Mouse (Mus musculus): ENCODE measurements around the gene Specc1. TPM values are rescaled to one million over a fixed set of nuclear protein-coding genes. Genes with fewer than 3 reads are reported as not detected.

Gene Specc1
- total and polyA plus RNA-seq, 2 experiments from 2014 or later: 12.8 to 25.0 TPM

- TF ChIP-seq CTCF (IDR thresholded peaks at IDR 0.05): no peak
- no peak overlapping the region for H3K4me3 ChIP-seq (ENCODE audit: low read depth, low read length)
- H3K9me3 ChIP-seq (ENCODE audit: low read length): no peaks in the 10 kb centered on the region
- H3K36me3 ChIP-seq (ENCODE audit: insufficient read depth, low read length): peaks cover 5% of the 10 kb centered on the region
- no peak overlapping the region for H3K27ac ChIP-seq (ENCODE audit: low read depth, low read length)
- WGBS: 95% methylated on average over 3 of the region's 3 CpGs
- no peak for DNase-seq (ENCODE audit: low spot score)
- no peaks in the 10 kb centered on the region for H3K27me3 ChIP-seq (ENCODE audit: insufficient read depth, low read length)
- no peak overlapping the region for H3K9ac ChIP-seq (replicated peaks; ENCODE audit: low read length, poor library complexity, severe bottlenecking)
- H3K4me2 ChIP-seq (ENCODE audit: low read depth, low read length, poor library complexity, severe bottlenecking): no peak overlapping the region
- no peaks in the 10 kb centered on the region for H3K4me1 ChIP-seq (ENCODE audit: insufficient read depth, low read length)
- ATAC-seq (ENCODE audit: low FRiP score): no peak
Observed at GRCm38 (mm10) chr11:62148026-62148425, 191.5 kb downstream of the Specc1 start.

GRCm38 (mm10) chr11:62148449-62148848 lies 191.9 kb downstream of the Specc1 start:
- Histone ChIP-seq H3K27ac (ENCODE audit: low read depth, low read length) (no peak overlapping the region), H3K9ac (replicated peaks; ENCODE audit: low read length, poor library complexity, severe bottlenecking) (no peak overlapping the region), H3K9me3 (ENCODE audit: low read length) (no peaks in the 10 kb centered on the region), H3K4me2 (ENCODE audit: low read depth, low read length, poor library complexity, severe bottlenecking) (no peak overlapping the region), H3K36me3 (ENCODE audit: insufficient read depth, low read length) (peaks cover 5% of the 10 kb centered on the region), H3K4me3 (ENCODE audit: low read depth, low read length) (no peak overlapping the region), H3K4me1 (ENCODE audit: insufficient read depth, low read length) (no peaks in the 10 kb centered on the region), H3K27me3 (ENCODE audit: insufficient read depth, low read length) (no peaks in the 10 kb centered on the region)
- ATAC-seq (ENCODE audit: low FRiP score) (no peak), DNase-seq (ENCODE audit: low spot score) (no peak)
- WGBS: 95% methylated on average over 6 of the region's 6 CpGs
- TF ChIP-seq CTCF (IDR thresholded peaks at IDR 0.05): no peak

GRCm38 (mm10) chr11:62153057-62153456 lies 196.5 kb downstream of the Specc1 start:
- Histone ChIP-seq H3K4me2 (ENCODE audit: low read depth, low read length, poor library complexity, severe bottlenecking) (no peak overlapping the region), H3K27me3 (ENCODE audit: insufficient read depth, low read length) (no peaks in the 10 kb centered on the region), H3K27ac (ENCODE audit: low read depth, low read length) (no peak overlapping the region), H3K4me3 (ENCODE audit: low read depth, low read length) (no peak overlapping the region), H3K9me3 (ENCODE audit: low read length) (no peaks in the 10 kb centered on the region), H3K9ac (replicated peaks; ENCODE audit: low read length, poor library complexity, severe bottlenecking) (no peak overlapping the region), H3K4me1 (ENCODE audit: insufficient read depth, low read length) (no peaks in the 10 kb centered on the region), H3K36me3 (ENCODE audit: insufficient read depth, low read length) (peaks cover 7% of the 10 kb centered on the region; the same call in 1 of the 2 replicates)
- ATAC-seq (ENCODE audit: low FRiP score) (no peak), DNase-seq (ENCODE audit: low spot score) (no peak)
- WGBS: 88% methylated on average over 4 of the region's 4 CpGs
- TF ChIP-seq CTCF (IDR thresholded peaks at IDR 0.05): no peak

- Histone ChIP-seq H3K27me3 (ENCODE audit: insufficient read depth, low read length) (no peaks in the 10 kb centered on the region), H3K36me3 (ENCODE audit: insufficient read depth, low read length) (peaks cover 5% of the 10 kb centered on the region; the same call in 1 of the 2 replicates), H3K4me2 (ENCODE audit: low read depth, low read length, poor library complexity, severe bottlenecking) (no peak overlapping the region), H3K27ac (ENCODE audit: low read depth, low read length) (no peak overlapping the region), H3K9me3 (ENCODE audit: low read length) (no peaks in the 10 kb centered on the region), H3K4me3 (ENCODE audit: low read depth, low read length) (no peak overlapping the region), H3K4me1 (ENCODE audit: insufficient read depth, low read length) (no peaks in the 10 kb centered on the region), H3K9ac (replicated peaks; ENCODE audit: low read length, poor library complexity, severe bottlenecking) (no peak overlapping the region)
- 92% methylated on average over 7 of the region's 7 CpGs for WGBS
- no peak for TF ChIP-seq CTCF (IDR thresholded peaks at IDR 0.05)
- ATAC-seq (ENCODE audit: low FRiP score) (no peak), DNase-seq (ENCODE audit: low spot score) (no peak)
Observed at GRCm38 (mm10) chr11:62159803-62160202, 203.2 kb downstream of the Specc1 start.

- WGBS: 89% methylated on average over 2 of the region's 2 CpGs
Observed at GRCm38 (mm10) chr11:62161450-62161849, 204.9 kb downstream of the Specc1 start.

GRCm38 (mm10) chr11:62164357-62164756 lies 207.8 kb downstream of the Specc1 start:
- 96% methylated on average over 3 of the region's 3 CpGs for WGBS

More at GRCm38 (mm10) chr11:62161450-62161849, 204.9 kb downstream of the Specc1 start:
- no peaks in the 10 kb centered on the region for H3K4me1 ChIP-seq (ENCODE audit: insufficient read depth, low read length)
- H3K27me3 ChIP-seq (ENCODE audit: insufficient read depth, low read length): no peaks in the 10 kb centered on the region
- 0 out of 2 replicates have a peak, but pooled peaks have one; percentile 1 for TF ChIP-seq CTCF (IDR thresholded peaks at IDR 0.05)
- H3K27ac ChIP-seq (ENCODE audit: low read depth, low read length): no peak overlapping the region
- no peak overlapping the region for H3K4me3 ChIP-seq (ENCODE audit: low read depth, low read length)
- H3K4me2 ChIP-seq (ENCODE audit: low read depth, low read length, poor library complexity, severe bottlenecking): no peak overlapping the region
- no peak overlapping the region for H3K9ac ChIP-seq (replicated peaks; ENCODE audit: low read length, poor library complexity, severe bottlenecking)
- peaks cover 5% of the 10 kb centered on the region; the same call in 1 of the 2 replicates for H3K36me3 ChIP-seq (ENCODE audit: insufficient read depth, low read length)
- ATAC-seq (ENCODE audit: low FRiP score) (no peak), DNase-seq (ENCODE audit: low spot score) (no peak)
- H3K9me3 ChIP-seq (ENCODE audit: low read length): no peaks in the 10 kb centered on the region

More at GRCm38 (mm10) chr11:62164357-62164756, 207.8 kb downstream of the Specc1 start:
- Histone ChIP-seq H3K9ac (replicated peaks; ENCODE audit: low read length, poor library complexity, severe bottlenecking) (no peak overlapping the region), H3K27me3 (ENCODE audit: insufficient read depth, low read length) (no peaks in the 10 kb centered on the region), H3K36me3 (ENCODE audit: insufficient read depth, low read length) (no peaks in the 10 kb centered on the region), H3K9me3 (ENCODE audit: low read length) (no peaks in the 10 kb centered on the region), H3K27ac (ENCODE audit: low read depth, low read length) (no peak overlapping the region), H3K4me2 (ENCODE audit: low read depth, low read length, poor library complexity, severe bottlenecking) (no peak overlapping the region), H3K4me1 (ENCODE audit: insufficient read depth, low read length) (no peaks in the 10 kb centered on the region), H3K4me3 (ENCODE audit: low read depth, low read length) (no peak overlapping the region)
- no peak for DNase-seq (ENCODE audit: low spot score)
- TF ChIP-seq CTCF (IDR thresholded peaks at IDR 0.05): no peak
- ATAC-seq (ENCODE audit: low FRiP score): no peak
